Mouse (Mus musculus) hindbrain, postnatal 0 days (tissue): Measurements from ENCODE around the gene Atp10a. TPM values are rescaled to one million over a fixed set of nuclear protein-coding genes. Genes with fewer than 3 reads are reported as not detected.

Source experiments
- ATAC-seq: fragments of 200-750 bp; cut with Nextera tagmentation; 2 replicates; pipeline ENCODE4 v1.8.0; 2017; ENCODE audit warnings: mild to moderate bottlenecking, moderate TSS enrichment, moderate library complexity
- DNase-seq: peaks from one replicate; pipeline ENCODE4 v3.0.0-alpha.2; 2015; ENCODE audit warnings: low spot score
- H3K27ac ChIP-seq: fragments of 300-500 bp; sonication (generic); 2 replicates; pipeline ENCODE4 v1.5.1; 2014; ENCODE audit warnings: mild to moderate bottlenecking
- H3K27me3 ChIP-seq: fragments of 300-500 bp; sonication (generic); 2 replicates; pipeline ENCODE4 v1.6.1; 2014; ENCODE audit warnings: low read length, mixed read lengths; ENCODE audit not compliant: insufficient read depth
- H3K36me3 ChIP-seq: fragments of 300-500 bp; sonication (generic); 2 replicates; pipeline ENCODE4 v1.6.1; 2014; ENCODE audit warnings: low read length, mixed read lengths; ENCODE audit not compliant: insufficient read depth
- H3K4me1 ChIP-seq: fragments of 300-500 bp; sonication (generic); 2 replicates; pipeline ENCODE4 v1.6.1; 2014; ENCODE audit warnings: antibody characterized with exemption, low read length, mixed read lengths; ENCODE audit not compliant: insufficient read depth
- H3K4me2 ChIP-seq: fragments of 300-500 bp; sonication (generic); 2 replicates; pipeline ENCODE4 v1.6.1; 2014; ENCODE audit warnings: low read depth, mild to moderate bottlenecking, low read length, moderate library complexity, mixed read lengths
- H3K4me3 ChIP-seq: fragments of 300-500 bp; sonication (generic); 2 replicates; pipeline ENCODE4 v1.5.1; 2014; ENCODE audit warnings: low read length
- H3K9ac ChIP-seq: fragments of 300-500 bp; sonication (generic); replicated peaks from 2 replicates; pipeline ENCODE4 v1.6.1; 2014; ENCODE audit warnings: mild to moderate bottlenecking, low read length, moderate library complexity, mixed read lengths
- H3K9me3 ChIP-seq: fragments of 300-500 bp; sonication (generic); 2 replicates; pipeline ENCODE4 v1.6.1; 2016; ENCODE audit warnings: low read length, mixed read lengths
- CTCF ChIP-seq: IDR thresholded peaks from 2 replicates; pipeline ENCODE4 v1.5.1; 2016; ENCODE audit warnings: antibody characterized with exemption, control low read depth, low read depth
- WGBS: fragments of 180-500 bp; shearing (Covaris S2); extraction: QIAGEN DNeasy Blood & Tissue Kit; methylation state at CpG from one replicate; pipeline ENCODE4 v1.1.7; 2014; 5-methylcytosine and 5-hydroxymethylcytosine counted together
- polyA plus RNA-seq: library from polyadenylated mRNA; unstranded; fragments of >200 nt; fragmentation: Nextera tagmentation; extraction: Ambion mirVana; gene quantifications from 2 replicates; pipeline ENCODE4 v1.2.1, GENCODE M21; 2015
- total RNA-seq: library from RNA; depleted of rRNA; stranded (reverse); fragments of >200 nt; gene quantifications from 2 replicates; pipeline ENCODE4 v1.2.3, GENCODE M21; 2014

Atp10a gene
- total and polyA plus RNA-seq, 2 experiments from 2014 or later = 0.75 to 5.9 TPM

DNA sequence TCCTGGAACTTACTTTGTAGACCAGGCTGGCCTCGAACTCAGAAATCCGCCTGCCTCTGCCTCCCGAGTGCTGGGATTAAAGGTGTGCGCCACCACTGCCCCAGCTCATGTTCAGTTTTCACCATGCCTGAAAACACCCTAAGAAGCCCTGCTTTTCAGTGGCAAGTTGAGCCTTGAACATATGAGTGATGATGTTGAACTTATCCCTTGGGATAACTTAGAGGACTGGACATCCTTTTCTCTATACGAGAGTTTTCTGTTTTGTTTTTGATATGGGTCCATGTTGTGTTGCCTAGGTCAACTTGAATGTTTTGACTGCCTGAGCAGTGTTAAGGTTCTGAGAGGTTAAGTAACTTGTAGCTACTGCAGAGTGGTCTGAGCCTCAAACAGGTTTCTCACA lies 4.7 kb downstream of the Atp10a start:
- H3K27ac ChIP-seq = no peak overlapping the region
- no peak for TF ChIP-seq CTCF
- no peaks in the 10 kb centered on the region for H3K36me3 ChIP-seq
- no peak overlapping the region for H3K9ac ChIP-seq
- H3K4me2 ChIP-seq = no peak overlapping the region
- peaks cover 4% of the 10 kb centered on the region; the same call in 1 of the 2 replicates for H3K4me1 ChIP-seq
- no peak overlapping the region for H3K4me3 ChIP-seq
- H3K9me3 ChIP-seq = no peaks in the 10 kb centered on the region
- DNase-seq = no peak
- ATAC-seq = no peak
- 97% methylated on average over 5 of the region's 5 CpGs for WGBS
- no peaks in the 10 kb centered on the region for H3K27me3 ChIP-seq

- WGBS = 92% methylated on average over 7 of the region's 7 CpGs
- Histone ChIP-seq H3K36me3 (no peaks in the 10 kb centered on the region), H3K27ac (no peak overlapping the region), H3K4me1 (peaks cover 4% of the 10 kb centered on the region; the same call in 1 of the 2 replicates), H3K27me3 (no peaks in the 10 kb centered on the region), H3K4me3 (no peak overlapping the region), H3K4me2 (no peak overlapping the region), H3K9me3 (no peaks in the 10 kb centered on the region), H3K9ac (no peak overlapping the region)
- ATAC-seq = no peak
- DNase-seq = no peak
- no peak for TF ChIP-seq CTCF
Measured at GRCm38 (mm10) chr7:58661076-58661475, 5.1 kb downstream of the Atp10a start.

DNA sequence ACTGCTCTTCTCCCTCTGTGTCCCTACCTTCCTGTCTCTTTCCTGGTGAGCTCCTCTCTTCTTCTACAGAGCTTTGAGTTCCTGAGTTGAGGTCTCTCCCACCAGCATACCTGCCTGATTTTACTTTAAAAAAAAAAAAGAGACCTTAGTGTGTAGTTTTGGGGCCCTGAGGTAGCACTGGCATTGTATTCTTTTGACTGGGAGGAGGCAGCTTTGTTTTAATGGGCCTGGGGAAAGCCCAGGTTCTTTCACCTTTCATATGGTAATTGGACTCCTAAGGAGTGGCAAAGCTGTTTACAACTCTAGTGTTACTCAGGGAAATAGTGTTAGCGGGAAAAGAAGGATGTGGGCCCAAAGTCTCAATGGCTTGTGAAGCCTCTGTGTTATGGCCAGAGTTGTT lies 12.7 kb downstream of the Atp10a start:
- ATAC-seq (no peak), DNase-seq (no peak)
- H3K4me1 ChIP-seq = no peaks in the 10 kb centered on the region
- H3K27ac ChIP-seq = no peak overlapping the region
- no peak overlapping the region for H3K4me3 ChIP-seq
- TF ChIP-seq CTCF = no peak
- 14% methylated on average over 1 of the region's 1 CpGs for WGBS
- H3K9ac ChIP-seq = no peak overlapping the region
- H3K9me3 ChIP-seq = no peaks in the 10 kb centered on the region
- no peaks in the 10 kb centered on the region for H3K27me3 ChIP-seq
- H3K36me3 ChIP-seq = no peaks in the 10 kb centered on the region
- H3K4me2 ChIP-seq = no peak overlapping the region

GRCm38 (mm10) chr7:58676075-58676474 lies 20.1 kb downstream of the Atp10a start:
- 43% methylated on average over 3 of the region's 3 CpGs for WGBS
- ATAC-seq = no peak
- Histone ChIP-seq H3K9me3 (no peaks in the 10 kb centered on the region), H3K27me3 (no peaks in the 10 kb centered on the region), H3K36me3 (no peaks in the 10 kb centered on the region), H3K4me1 (no peaks in the 10 kb centered on the region), H3K4me2 (no peak overlapping the region), H3K4me3 (no peak overlapping the region), H3K27ac (no peak overlapping the region), H3K9ac (no peak overlapping the region)
- no peak for TF ChIP-seq CTCF
- no peak for DNase-seq

DNA sequence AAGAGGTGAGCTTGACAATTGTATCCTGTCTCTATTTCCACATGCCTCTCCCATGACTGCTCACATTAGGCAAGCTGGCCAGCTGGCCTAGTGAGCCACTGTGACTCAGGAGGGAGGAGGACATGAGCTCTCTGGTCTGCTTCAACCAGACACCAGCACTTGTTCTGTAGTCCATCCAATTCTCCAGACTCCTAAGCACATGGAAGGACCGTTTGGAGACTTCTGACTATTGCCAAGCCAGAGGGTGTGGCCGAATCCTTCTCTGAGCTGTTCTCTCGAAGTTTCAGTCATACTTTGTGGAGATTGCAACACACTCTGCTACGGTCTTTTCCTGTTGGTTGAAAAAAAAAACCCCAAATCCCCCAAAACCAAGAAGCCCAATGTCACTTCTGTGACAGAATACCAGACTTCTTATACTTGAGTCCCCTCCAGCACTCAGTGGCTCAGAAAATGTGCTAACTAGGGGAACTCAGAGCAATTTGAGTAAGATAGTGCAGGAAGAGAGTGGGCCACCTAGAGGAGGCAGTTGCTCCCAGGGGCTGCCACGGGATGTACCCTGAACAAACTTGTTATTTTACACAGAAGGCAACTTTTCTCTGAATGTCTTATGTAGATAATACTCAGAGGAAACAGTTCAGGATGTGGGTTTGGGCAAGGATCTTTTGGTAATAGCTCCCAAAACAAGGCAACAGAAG lies 21.3 kb downstream of the Atp10a start:
- no peak for DNase-seq
- no peaks in the 10 kb centered on the region for H3K9me3 ChIP-seq
- no peak for ATAC-seq
- H3K4me1 ChIP-seq = no peaks in the 10 kb centered on the region
- WGBS = 75% methylated on average over 5 of the region's 5 CpGs
- no peak overlapping the region for H3K4me3 ChIP-seq
- H3K36me3 ChIP-seq = no peaks in the 10 kb centered on the region
- no peak overlapping the region for H3K4me2 ChIP-seq
- no peak overlapping the region for H3K27ac ChIP-seq
- H3K27me3 ChIP-seq = no peaks in the 10 kb centered on the region
- TF ChIP-seq CTCF = no peak
- no peak overlapping the region for H3K9ac ChIP-seq

GRCm38 (mm10) chr7:58685967-58686366 lies 30.0 kb downstream of the Atp10a start:
- H3K9ac ChIP-seq = no peak overlapping the region
- ATAC-seq = no peak
- no peak for TF ChIP-seq CTCF
- no peak overlapping the region for H3K4me2 ChIP-seq
- H3K36me3 ChIP-seq = no peaks in the 10 kb centered on the region
- WGBS = 95% methylated on average over 1 of the region's 1 CpGs
- no peak overlapping the region for H3K4me3 ChIP-seq
- no peaks in the 10 kb centered on the region for H3K9me3 ChIP-seq
- DNase-seq = no peak
- H3K27ac ChIP-seq = no peak overlapping the region
- no peaks in the 10 kb centered on the region for H3K27me3 ChIP-seq
- H3K4me1 ChIP-seq = 0 out of 2 replicates have a peak, but pooled peaks cover 5% of the 10 kb centered on the region

DNA sequence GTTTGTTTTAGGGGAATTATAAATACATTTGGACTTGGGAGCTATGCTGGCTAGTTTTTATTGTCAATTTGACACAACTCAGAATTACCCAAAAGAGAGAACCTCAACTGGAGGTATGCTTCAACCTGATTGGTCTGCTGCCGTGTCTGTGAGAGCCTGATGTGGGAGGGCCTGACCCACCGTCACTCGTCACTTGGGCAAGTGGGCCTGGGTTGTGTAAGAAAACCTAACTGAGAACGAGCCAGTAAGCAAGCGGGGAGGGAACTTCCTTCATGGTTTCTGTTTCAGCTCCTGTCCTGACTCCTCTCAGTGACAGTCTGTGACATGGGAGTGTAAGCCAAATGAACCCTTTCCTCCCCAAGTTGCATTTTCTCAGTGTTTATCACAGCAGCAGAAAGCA lies 30.6 kb downstream of the Atp10a start:
- no peak overlapping the region for H3K9ac ChIP-seq
- DNase-seq (no peak), ATAC-seq (no peak)
- H3K9me3 ChIP-seq = no peaks in the 10 kb centered on the region
- no peak for TF ChIP-seq CTCF
- no peaks in the 10 kb centered on the region for H3K27me3 ChIP-seq
- H3K27ac ChIP-seq = no peak overlapping the region
- H3K36me3 ChIP-seq = no peaks in the 10 kb centered on the region
- H3K4me3 ChIP-seq = no peak overlapping the region
- 0 out of 2 replicates have a peak, but pooled peaks cover 5% of the 10 kb centered on the region for H3K4me1 ChIP-seq
- WGBS = 78% methylated on average over 5 of the region's 5 CpGs
- no peak overlapping the region for H3K4me2 ChIP-seq
